Mouse (Mus musculus) adrenal gland, postnatal 14 days (tissue): ENCODE measurements around the gene Fam131b. TPM values are rescaled to one million over a fixed set of nuclear protein-coding genes. Genes with fewer than 3 reads are reported as not detected.

ENCODE experiments used
- DNase-seq: peaks from one replicate; pipeline ENCODE4 v3.0.0; 2021; ENCODE audit warnings: mixed read lengths
- total RNA-seq: library from RNA; stranded (reverse); gene quantifications from 2 replicates; pipeline ENCODE4 v1.2.3, GENCODE M21; 2021

The Fam131b gene
- total RNA-seq, 1 experiment from 2014 or later = 0.30 TPM

DNA sequence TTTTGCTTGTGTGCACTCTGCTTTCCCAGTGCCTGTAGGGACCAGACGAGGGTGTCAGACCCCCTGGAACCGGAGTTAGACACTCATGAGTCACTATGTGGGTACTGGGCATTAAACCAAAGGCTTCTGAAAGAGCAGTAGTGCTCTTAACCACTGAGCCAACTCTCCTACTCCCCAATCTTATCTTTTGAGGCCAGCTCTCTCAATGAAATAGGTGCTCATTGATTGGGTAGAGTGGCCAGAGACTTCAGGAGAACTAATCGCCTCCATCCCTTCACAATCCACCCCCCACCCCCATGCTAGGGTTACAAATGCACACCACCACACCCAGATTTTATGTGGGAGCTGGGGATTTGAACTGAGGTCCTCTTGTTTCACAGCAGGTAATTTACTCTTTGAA lies 4.3 kb upstream of the Fam131b start:
- DNase-seq = no peak

DNA sequence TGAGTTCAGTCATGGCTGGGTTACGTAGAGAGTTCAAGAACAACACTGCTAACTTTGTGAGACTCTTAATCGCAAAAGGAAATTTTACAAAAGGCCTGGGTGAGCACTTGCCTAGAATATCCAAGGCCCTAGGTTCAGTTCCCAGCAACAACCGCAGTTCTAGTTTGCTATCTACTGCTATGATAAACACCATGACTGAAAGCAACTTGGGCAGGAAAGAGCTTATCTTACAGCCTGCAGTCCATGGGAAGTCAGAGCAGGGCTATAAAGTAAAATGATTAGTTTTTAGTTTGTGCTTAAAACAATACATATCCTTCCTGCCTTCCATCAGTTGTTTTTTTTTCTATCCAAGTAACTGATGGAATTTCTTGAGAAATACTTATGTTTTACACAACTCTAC lies 2.1 kb upstream of the Fam131b start:
- DNase-seq = no peak

DNA sequence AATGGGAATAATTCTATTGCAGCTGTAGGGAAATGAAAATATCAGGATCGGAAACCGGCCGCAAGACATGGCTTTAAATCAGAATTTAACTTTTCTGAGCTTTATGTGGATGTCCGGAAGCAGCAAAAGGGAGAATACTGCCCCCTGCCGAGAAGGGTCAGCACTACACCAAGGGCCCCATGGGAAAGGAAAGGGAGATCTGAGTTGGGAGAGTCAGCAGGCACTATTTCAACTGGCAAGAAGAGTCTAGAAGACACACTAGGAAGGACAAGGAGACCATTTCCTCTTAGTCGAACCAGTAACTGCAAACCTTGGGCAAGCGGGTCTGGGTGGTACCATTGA lies 796 bp upstream of the Fam131b start:
- peak; percentile 79 for DNase-seq

- peak; percentile 17 for DNase-seq
Observed at GRCm38 (mm10) chr6:42324067-42324481, 369 bp downstream of the Fam131b start.

GRCm38 (mm10) chr6:42323371-42324066 lies 924 bp downstream of the Fam131b start:
- no peak for DNase-seq

GRCm38 (mm10) chr6:42318293-42318692 lies 6.2 kb downstream of the Fam131b start:
- no peak for DNase-seq

DNA sequence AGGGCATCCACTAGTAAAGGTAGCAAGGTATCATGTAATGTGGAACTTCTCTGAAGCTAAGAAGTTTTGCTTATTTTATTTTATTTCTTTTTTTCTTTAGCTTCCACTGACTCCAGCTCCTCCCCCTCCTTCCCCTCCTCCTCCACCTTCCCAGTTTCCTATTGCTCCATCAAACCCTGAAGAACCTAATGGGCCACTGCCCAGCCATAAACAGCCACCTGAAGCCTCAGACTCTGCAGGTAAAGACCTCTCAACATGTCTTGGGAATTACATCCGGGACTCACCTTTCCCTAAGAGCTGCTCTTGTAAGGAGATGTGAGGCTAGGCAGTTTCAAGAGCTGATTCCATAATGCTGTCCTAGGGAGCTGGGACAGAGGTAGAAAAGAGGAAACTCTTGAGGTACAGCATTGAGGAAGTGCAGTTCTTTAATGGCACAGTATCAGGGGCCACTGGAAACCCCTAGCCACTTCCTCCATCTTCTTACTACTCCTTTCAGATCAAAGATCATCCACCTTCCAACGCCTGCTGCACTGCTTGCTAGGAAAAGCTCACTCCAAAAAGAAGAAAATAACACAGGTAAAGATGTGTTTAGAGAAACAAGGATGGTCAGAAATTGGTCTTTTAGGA lies 13.9 kb downstream of the Fam131b start:
- DNase-seq = no peak

DNA sequence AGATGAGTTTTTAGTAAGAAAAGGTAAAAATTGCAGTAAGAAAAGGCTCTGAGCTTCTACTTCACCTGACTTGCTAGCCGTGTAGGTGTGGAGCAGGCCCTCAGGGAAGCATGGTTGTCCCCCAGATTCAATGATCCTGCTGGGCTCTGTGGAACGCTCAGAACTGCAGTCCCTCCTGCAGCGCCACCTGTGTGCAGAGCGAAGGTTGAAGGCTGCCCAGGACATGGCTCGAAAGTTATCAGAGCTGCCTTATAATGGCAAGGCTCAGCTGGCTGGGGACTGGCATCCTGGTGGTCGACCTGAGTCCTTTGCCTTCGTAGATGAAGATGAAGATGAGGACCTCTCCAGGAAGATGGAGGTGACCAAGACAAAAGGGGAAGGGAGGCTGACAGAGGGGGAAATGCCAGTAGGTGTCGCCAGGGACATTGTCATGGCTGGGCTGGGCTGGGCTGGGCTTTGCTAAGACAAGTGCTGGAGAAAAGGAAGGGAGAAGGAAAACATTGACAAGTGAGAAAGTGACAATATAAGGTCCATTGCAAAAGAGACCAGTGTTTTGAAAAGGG lies 14.5 kb downstream of the Fam131b start:
- DNase-seq = no peak

GRCm38 (mm10) chr6:42299362-42299761 lies 25.1 kb downstream of the Fam131b start:
- no peak for DNase-seq

- no peak for DNase-seq
Observed at GRCm38 (mm10) chr6:42295549-42296094, 28.8 kb downstream of the Fam131b start.

DNA sequence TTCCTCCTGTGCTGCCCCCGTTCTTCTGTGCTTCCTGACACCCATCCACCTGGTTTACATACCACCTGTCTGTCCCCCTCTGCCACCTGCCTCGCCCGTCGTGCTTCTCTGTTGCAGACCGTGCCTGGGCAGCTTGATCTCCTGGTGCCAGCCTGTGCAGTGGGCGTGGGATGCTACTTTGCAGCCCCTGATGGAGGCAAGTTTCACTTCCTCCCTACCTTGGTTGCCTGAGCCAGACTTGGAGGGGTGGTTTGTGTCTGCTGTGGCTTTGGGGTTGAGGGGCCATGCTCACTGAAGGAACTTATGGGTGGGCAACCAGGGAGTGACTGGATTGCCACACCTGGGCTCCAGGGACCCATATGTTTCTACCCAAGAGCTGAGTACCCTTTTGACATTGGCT lies 31.1 kb downstream of the Fam131b start:
- no peak for DNase-seq

DNA sequence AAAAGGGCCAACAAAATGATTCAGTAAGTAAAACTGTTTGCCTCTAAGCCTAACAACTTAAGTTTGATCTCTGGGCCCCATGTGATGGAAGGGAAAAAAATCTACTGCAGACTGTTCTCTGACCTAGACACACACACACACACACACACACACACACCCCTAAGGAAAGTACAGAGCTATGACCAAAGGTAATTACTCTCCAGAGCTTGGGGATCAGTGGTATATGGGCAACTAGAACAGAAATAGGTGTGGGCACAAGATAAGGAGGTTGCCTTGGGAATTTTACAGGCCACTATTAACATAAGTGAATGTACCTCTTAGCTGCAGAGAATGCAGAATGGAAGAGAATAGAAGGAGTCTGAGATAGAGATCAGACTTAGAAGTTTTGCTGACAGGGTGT lies 36.9 kb downstream of the Fam131b start:
- no peak for DNase-seq

GRCm38 (mm10) chr6:42286448-42286847 lies 38.0 kb downstream of the Fam131b start, which contains the start of gene Clcn1:
Gene Clcn1 (plus strand): TSS chr6:42286685.
- DNase-seq = no peak

- DNase-seq = no peak
Observed at GRCm38 (mm10) chr6:42282865-42283528, 41.4 kb downstream of the Fam131b start.

- DNase-seq = no peak
Observed at GRCm38 (mm10) chr6:42276151-42276550, 48.3 kb downstream of the Fam131b start.

- DNase-seq = no peak
Observed at GRCm38 (mm10) chr6:42270817-42271216, 53.6 kb downstream of the Fam131b start.

GRCm38 (mm10) chr6:42265391-42266330 lies 58.8 kb downstream of the Fam131b start:
- DNase-seq = no peak
